Mouse (Mus musculus) kidney, adult 2 months (tissue): ENCODE results near the gene Eef1akmt3.

Experiments
- CTCF ChIP-seq: fragments of 200-500 bp; conservative IDR thresholded peaks from 2 replicates; pipeline ENCODE4 v1.5.1; 2011; ENCODE audit warnings: low read depth, mild to moderate bottlenecking, control low read depth, low read length, moderate library complexity, mixed read lengths; ENCODE audit not compliant: insufficient read depth, insufficient read length
- POLR2A ChIP-seq: fragments of 200-500 bp; IDR thresholded peaks from one replicate; pipeline ENCODE4 v1.6.1; 2011; ENCODE audit warnings: low read depth, low read length, control low read depth

- TF ChIP-seq POLR2A, result no peak
- TF ChIP-seq CTCF, result no peak
Observed at GRCm38 (mm10) chr10:127078677-127079575, 37.6 kb upstream of the Eef1akmt3 start.
